Mouse (Mus musculus) cerebellum, adult 2 months (tissue): ENCODE data around the gene Mmachc.

ENCODE experiments used
- CTCF ChIP-seq: fragments of 200-500 bp; IDR thresholded peaks from 2 replicates; pipeline ENCODE4 v1.5.1; 2011; ENCODE audit warnings: low read depth, mild to moderate bottlenecking, control low read depth, low read length, moderate library complexity, borderline replicate concordance; ENCODE audit not compliant: insufficient read depth
- POLR2A ChIP-seq: fragments of 200-500 bp; IDR thresholded peaks from 2 replicates; pipeline ENCODE4 v1.6.1; 2011; ENCODE audit warnings: low read length, control low read depth, borderline replicate concordance; ENCODE audit not compliant: insufficient read depth

DNA sequence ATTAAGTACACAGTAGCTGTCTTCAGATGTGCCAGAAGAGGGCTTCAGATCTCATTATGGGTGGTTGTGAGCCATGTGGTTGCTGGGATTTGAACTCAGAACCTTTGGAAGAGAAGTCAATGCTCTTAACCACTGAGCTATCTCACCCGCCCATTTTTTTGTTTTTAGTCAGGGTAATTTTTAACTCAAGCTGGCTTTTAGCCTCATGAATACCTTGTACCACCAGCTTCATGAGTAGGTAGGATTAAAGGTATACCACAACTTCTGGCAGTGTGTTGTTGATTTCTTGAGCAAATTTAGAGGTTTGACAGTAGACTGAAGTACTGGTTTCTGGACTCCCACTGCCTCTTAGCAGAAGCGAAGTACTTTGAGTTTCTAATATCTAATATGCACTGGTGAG is 16.1 kb downstream of the Mmachc start:
- no peak for TF ChIP-seq CTCF
- TF ChIP-seq POLR2A, result no peak
